Mouse (Mus musculus) intestine, postnatal 0 days (tissue): ENCODE measurements around the gene Txnrd1. TPM values are rescaled to one million over a fixed set of nuclear protein-coding genes. Genes with fewer than 3 reads are reported as not detected.
A peak's percentile ranks its signal among the peaks of the same experiment; 100 is the strongest.

Experiments
- ATAC-seq: fragments of 200-750 bp; cut with Nextera tagmentation; 2 replicates; pipeline ENCODE4 v1.8.0; 2017; ENCODE audit warnings: mild to moderate bottlenecking, moderate TSS enrichment, moderate library complexity
- H3K27ac ChIP-seq: fragments of 300-500 bp; sonication (generic); 2 replicates; pipeline ENCODE4 v1.5.1; 2014; ENCODE audit warnings: mild to moderate bottlenecking, low read depth, low read length, moderate library complexity
- H3K27me3 ChIP-seq: fragments of 300-500 bp; sonication (generic); replicated peaks from 2 replicates; pipeline ENCODE4 v1.6.1; 2014; ENCODE audit warnings: low read length, mixed read lengths; ENCODE audit not compliant: control insufficient read depth, insufficient read depth
- H3K36me3 ChIP-seq: fragments of 300-500 bp; sonication (generic); 2 replicates; pipeline ENCODE4 v1.6.1; 2014; ENCODE audit warnings: mild to moderate bottlenecking, moderate library complexity; ENCODE audit not compliant: control insufficient read depth, insufficient read depth
- H3K4me1 ChIP-seq: fragments of 300-500 bp; sonication (generic); replicated peaks from 2 replicates; pipeline ENCODE4 v1.6.1; 2014; ENCODE audit warnings: antibody characterized with exemption, low read length, mixed read lengths; ENCODE audit not compliant: control insufficient read depth, insufficient read depth
- H3K4me2 ChIP-seq: fragments of 300-500 bp; sonication (generic); replicated peaks from 2 replicates; pipeline ENCODE4 v1.6.1; 2014; ENCODE audit warnings: low read depth, mild to moderate bottlenecking, moderate library complexity
- H3K4me3 ChIP-seq: fragments of 300-500 bp; sonication (generic); 2 replicates; pipeline ENCODE4 v1.5.1; 2014; ENCODE audit warnings: low read depth, low read length
- H3K9ac ChIP-seq: fragments of 300-500 bp; sonication (generic); 2 replicates; pipeline ENCODE4 v1.6.1; 2014; ENCODE audit warnings: mild to moderate bottlenecking, low read depth, low read length
- H3K9me3 ChIP-seq: fragments of 300-500 bp; sonication (generic); 2 replicates; pipeline ENCODE4 v1.6.1; 2016; ENCODE audit warnings: mixed run types; ENCODE audit not compliant: control insufficient read depth
- CTCF ChIP-seq: sonication (generic); IDR thresholded peaks from 2 replicates; pipeline ENCODE4 v1.5.1; 2016; ENCODE audit warnings: low read depth, mild to moderate bottlenecking, control low read depth, antibody characterized with exemption, moderate library complexity
- WGBS: fragments of 180-500 bp; shearing (Covaris S2); extraction: QIAGEN DNeasy Blood & Tissue Kit; methylation state at CpG from one replicate; pipeline ENCODE4 v1.1.7; 2014; 5-methylcytosine and 5-hydroxymethylcytosine counted together
- polyA plus RNA-seq: library from polyadenylated mRNA; unstranded; fragments of >200 nt; fragmentation: Nextera tagmentation; extraction: Ambion mirVana; gene quantifications from 2 replicates; pipeline ENCODE4 v1.2.1, GENCODE M21; 2015

The Txnrd1 gene
- polyA plus RNA-seq, 1 experiment from 2014 or later, result 67.7 TPM

- TF ChIP-seq CTCF, result no peak
- H3K9me3 ChIP-seq, result no peaks in the 10 kb centered on the region
- no peak overlapping the region for H3K9ac ChIP-seq
- no peaks in the 10 kb centered on the region for H3K4me1 ChIP-seq
- H3K27me3 ChIP-seq, result no peaks in the 10 kb centered on the region
- no peak overlapping the region for H3K27ac ChIP-seq
- WGBS, result 72% methylated on average over 5 of the region's 5 CpGs
- no peaks in the 10 kb centered on the region for H3K36me3 ChIP-seq
- ATAC-seq, result no peak
- no peak overlapping the region for H3K4me3 ChIP-seq
- H3K4me2 ChIP-seq, result no peak overlapping the region
Measured at GRCm38 (mm10) chr10:82823779-82824177, 10.0 kb upstream of the Txnrd1 start.

GRCm38 (mm10) chr10:82824541-82824940 is 9.2 kb upstream of the Txnrd1 start:
- Histone ChIP-seq H3K4me3 (no peak overlapping the region), H3K4me1 (no peaks in the 10 kb centered on the region), H3K9me3 (no peaks in the 10 kb centered on the region), H3K27me3 (no peaks in the 10 kb centered on the region), H3K36me3 (no peaks in the 10 kb centered on the region), H3K4me2 (no peak overlapping the region), H3K27ac (no peak overlapping the region), H3K9ac (no peak overlapping the region)
- no peak for TF ChIP-seq CTCF
- 54% methylated on average over 10 of the region's 10 CpGs for WGBS
- no peak for ATAC-seq

- 38% methylated on average over 6 of the region's 6 CpGs for WGBS
- no peak overlapping the region for H3K9ac ChIP-seq
Measured at GRCm38 (mm10) chr10:82826516-82826915, 7.2 kb upstream of the Txnrd1 start.

GRCm38 (mm10) chr10:82835898-82836297 is 2.1 kb downstream of the Txnrd1 start:
- H3K36me3 ChIP-seq, result no peaks in the 10 kb centered on the region
- 87% methylated on average over 3 of the region's 3 CpGs for WGBS
- no peak overlapping the region for H3K4me3 ChIP-seq

More at GRCm38 (mm10) chr10:82826516-82826915, 7.2 kb upstream of the Txnrd1 start:
- TF ChIP-seq CTCF, result no peak
- Histone ChIP-seq H3K9me3 (no peaks in the 10 kb centered on the region), H3K4me3 (no peak overlapping the region), H3K4me2 (no peak overlapping the region), H3K4me1 (no peaks in the 10 kb centered on the region), H3K27ac (no peak overlapping the region), H3K27me3 (no peaks in the 10 kb centered on the region), H3K36me3 (no peaks in the 10 kb centered on the region)
- ATAC-seq, result no peak

GRCm38 (mm10) chr10:82838390-82838789 is 4.6 kb downstream of the Txnrd1 start:
- H3K27me3 ChIP-seq, result no peaks in the 10 kb centered on the region
- no peaks in the 10 kb centered on the region for H3K9me3 ChIP-seq
- H3K27ac ChIP-seq, result no peak overlapping the region
- H3K4me3 ChIP-seq, result no peak overlapping the region
- H3K4me1 ChIP-seq, result no peaks in the 10 kb centered on the region
- TF ChIP-seq CTCF, result no peak
- WGBS, result 43% methylated on average over 7 of the region's 7 CpGs
- H3K36me3 ChIP-seq, result no peaks in the 10 kb centered on the region
- ATAC-seq, result peak; percentile 84
- no peak overlapping the region for H3K9ac ChIP-seq
- no peak overlapping the region for H3K4me2 ChIP-seq

More at GRCm38 (mm10) chr10:82835898-82836297, 2.1 kb downstream of the Txnrd1 start:
- H3K9ac ChIP-seq, result no peak overlapping the region
- TF ChIP-seq CTCF, result no peak
- H3K27me3 ChIP-seq, result no peaks in the 10 kb centered on the region
- H3K4me2 ChIP-seq, result no peak overlapping the region
- no peak for ATAC-seq
- no peaks in the 10 kb centered on the region for H3K9me3 ChIP-seq
- no peaks in the 10 kb centered on the region for H3K4me1 ChIP-seq
- no peak overlapping the region for H3K27ac ChIP-seq

- WGBS, result 72% methylated on average over 6 of the region's 6 CpGs
- TF ChIP-seq CTCF, result no peak
Measured at GRCm38 (mm10) chr10:82844090-82844489, 10.3 kb downstream of the Txnrd1 start.

GRCm38 (mm10) chr10:82844731-82845130 is 11.0 kb downstream of the Txnrd1 start:
- WGBS, result 69% methylated on average over 8 of the region's 8 CpGs
- H3K27ac ChIP-seq, result no peak overlapping the region
- H3K36me3 ChIP-seq, result no peaks in the 10 kb centered on the region
- H3K4me2 ChIP-seq, result no peak overlapping the region
- no peaks in the 10 kb centered on the region for H3K9me3 ChIP-seq
- H3K4me1 ChIP-seq, result no peaks in the 10 kb centered on the region
- H3K27me3 ChIP-seq, result no peaks in the 10 kb centered on the region
- H3K4me3 ChIP-seq, result no peak overlapping the region
- no peak for TF ChIP-seq CTCF
- ATAC-seq, result no peak
- H3K9ac ChIP-seq, result no peak overlapping the region

More at GRCm38 (mm10) chr10:82844090-82844489, 10.3 kb downstream of the Txnrd1 start:
- Histone ChIP-seq H3K27ac (no peak overlapping the region), H3K9me3 (no peaks in the 10 kb centered on the region), H3K36me3 (no peaks in the 10 kb centered on the region), H3K4me1 (no peaks in the 10 kb centered on the region), H3K27me3 (no peaks in the 10 kb centered on the region), H3K4me3 (no peak overlapping the region), H3K4me2 (no peak overlapping the region), H3K9ac (no peak overlapping the region)
- no peak for ATAC-seq
